Mouse (Mus musculus) testis, postnatal 10 days (tissue): ENCODE measurements at regions not wholly inside any gene's neighbourhood (a gene's known extent, or its start where the extent isn't known, plus 50 kb on each side); places are given as distances from the start of the nearest gene placed in this dataset.
"Not testable (repeated sequence)": the region's sequence is repeated elsewhere in the genome, so short reads cannot be mapped to it uniquely, and the experiment has no call there.

ENCODE experiments used
- DNase-seq: peaks from one replicate; pipeline ENCODE4 v3.0.0; 2021; ENCODE audit warnings: low spot score

DNA sequence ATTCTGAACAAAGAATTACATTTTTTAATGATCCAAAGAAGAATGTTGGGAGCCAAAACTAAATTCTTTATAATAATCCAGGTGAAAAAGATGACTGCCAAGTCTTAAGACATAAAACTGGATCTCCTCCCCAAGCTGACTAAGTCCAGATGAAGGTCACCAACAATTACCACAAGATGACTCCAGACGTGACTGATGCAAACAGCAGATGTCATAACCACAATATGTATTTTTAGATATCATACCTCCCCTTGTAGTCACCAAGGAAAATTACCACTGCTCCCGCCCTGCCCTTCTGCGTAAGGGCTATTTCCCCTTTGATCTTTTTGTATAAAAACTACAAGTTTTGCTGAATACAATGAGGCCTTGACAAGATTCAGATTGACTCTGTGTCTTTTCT, 1110.4 kb downstream of the Basp1 start:
- not testable (repeated sequence) for DNase-seq

DNA sequence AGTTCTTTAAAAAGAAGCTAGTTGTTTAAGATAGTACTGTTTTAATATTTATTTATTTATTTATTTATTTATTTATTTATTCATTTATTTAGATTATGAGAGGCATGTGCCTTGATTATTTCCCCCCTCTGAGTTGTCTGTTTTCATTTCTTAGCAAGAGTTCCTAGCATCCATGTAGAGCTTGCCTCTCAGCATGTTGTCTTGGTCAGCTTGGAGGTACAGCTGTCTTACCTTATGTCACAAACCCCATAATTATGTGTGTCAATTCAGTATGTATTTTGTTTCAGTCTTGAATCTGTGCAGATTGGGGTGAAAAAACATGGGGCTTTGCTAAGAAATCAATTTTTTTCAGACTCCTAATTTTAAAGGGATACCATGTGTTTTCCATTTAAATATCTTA, 1116.3 kb downstream of the Basp1 start:
- DNase-seq: no peak

DNA sequence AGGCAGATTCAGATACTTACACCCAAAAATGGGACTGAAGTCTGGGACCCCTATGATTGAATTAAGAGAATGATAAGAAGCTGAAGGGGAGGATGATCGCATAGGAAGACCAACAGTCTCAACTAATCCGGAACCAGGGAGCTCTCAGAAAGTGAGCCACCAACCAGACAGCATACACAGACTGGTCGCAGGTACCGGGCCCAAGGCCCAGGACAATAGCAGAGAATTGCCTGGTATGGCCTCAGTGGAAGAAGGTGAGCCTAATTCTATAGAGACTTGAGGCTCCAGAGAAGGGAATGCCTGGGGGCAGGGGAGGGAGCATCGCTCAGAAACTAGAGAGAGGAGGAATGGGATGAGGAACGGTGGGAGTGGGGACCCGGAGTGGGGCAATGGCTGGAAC, 1116.8 kb downstream of the Basp1 start:
- no peak for DNase-seq

DNA sequence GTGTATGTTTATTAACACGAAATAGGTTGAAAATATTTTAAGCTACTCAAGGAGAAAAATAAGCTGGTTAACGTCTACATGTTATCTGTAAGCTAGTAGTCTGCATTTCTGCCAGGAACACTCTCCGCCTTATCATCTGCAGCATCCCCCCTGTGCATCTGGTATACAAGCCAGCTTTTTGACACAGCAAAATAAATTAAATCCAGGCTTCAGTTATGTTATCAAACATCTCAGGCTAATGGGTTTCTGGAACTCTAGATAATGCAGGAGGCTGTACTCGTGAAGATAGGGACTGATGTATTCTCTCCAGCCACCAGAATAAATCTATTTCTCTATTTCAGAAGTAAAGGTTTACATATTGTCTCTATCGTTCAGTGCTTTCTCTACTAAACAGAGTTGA, 1138.5 kb downstream of the Basp1 start:
- DNase-seq: no peak

DNA sequence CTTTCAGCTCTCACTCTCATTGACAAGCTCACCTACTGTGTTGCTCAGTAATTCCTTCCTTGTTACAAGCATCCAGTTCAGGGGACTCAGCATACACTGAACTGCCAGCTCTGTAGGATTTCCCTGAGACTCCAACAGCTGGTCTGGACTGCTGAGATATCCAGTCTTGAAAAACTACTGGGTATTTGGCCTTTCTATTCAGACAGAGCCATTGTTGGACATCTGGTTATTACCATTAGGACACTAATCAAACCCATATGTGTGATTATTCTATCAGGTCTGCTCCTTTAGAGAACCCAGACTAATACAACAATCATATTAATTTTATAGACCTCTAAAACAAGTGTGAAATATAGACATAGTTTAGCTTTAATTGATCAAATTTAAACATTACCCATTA, 1146.2 kb downstream of the Basp1 start:
- DNase-seq: no peak
